Comparison of ENCODE assay signal across 9 mouse cellular contexts in the genomic region with DNA sequence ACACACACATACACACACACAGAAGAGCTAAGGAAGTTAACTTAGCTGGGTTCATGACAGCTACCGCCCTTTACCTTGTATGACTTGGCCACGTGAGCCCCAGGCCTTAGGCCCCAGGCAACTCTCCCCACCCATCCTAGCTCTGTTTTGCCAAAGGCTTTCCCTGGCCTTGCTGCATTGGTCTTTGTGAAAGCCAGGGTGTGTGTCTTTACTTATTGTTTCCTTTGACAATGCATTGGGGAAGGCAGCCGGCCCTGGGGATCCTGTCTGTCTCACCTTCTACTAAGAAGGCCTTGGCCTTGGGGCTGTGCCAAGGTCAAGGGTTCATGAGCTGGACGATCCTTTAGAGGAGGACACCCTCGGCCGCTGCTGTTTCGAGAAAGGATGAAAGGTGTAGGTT. TPM values are rescaled to one million over a fixed set of nuclear protein-coding genes. Genes with fewer than 3 reads are reported as not detected.
A peak's percentile ranks its signal among the peaks of the same experiment; 100 is the strongest.
DNase-seq lines count a peak whose midpoint lies in the region; ATAC-seq and TF ChIP-seq lines count a peak whose summit lies in the region.
"Had no signal": no experiment of that assay in that cellular context is flagged by ENCODE, and none has a peak within 500 bp of the region (broad histone marks: within the 10 kb centered on the region; RNA-seq: fewer than 3 reads in every experiment).

No protein-coding gene starts in this region.

- DNase-seq in layer of hippocampus, adult 2 months (ENCODE audit: low spot score in 2 of 2): no peak
- no peak for DNase-seq in layer of hippocampus, postnatal 10 days (ENCODE audit: low spot score in 2 of 2)
- DNase-seq in kidney, postnatal 10 days: peak; percentile 70
- no peak for DNase-seq in adrenal gland, adult 8-10 months
- no peak for DNase-seq in ovary, adult 18-20 months (ENCODE audit: low spot score)

- ATAC-seq in heart, embryonic 16.5 days (replicated peaks; ENCODE audit: extremely low read depth, insufficient read depth, low FRiP score): no peak
- ATAC-seq in neural tube, embryonic 15.5 days (ENCODE audit: low FRiP score): no peak
- no peak for ATAC-seq in liver, embryonic 12.5 days

- no peaks in the 10 kb centered on the region for H3K9me3 ChIP-seq in heart, embryonic 16.5 days (replicated peaks; ENCODE audit: control insufficient read depth, low read length)
- no peaks in the 10 kb centered on the region for H3K9me3 ChIP-seq in neural tube, embryonic 15.5 days (replicated peaks)
- no peaks in the 10 kb centered on the region for H3K9me3 ChIP-seq in liver, embryonic 12.5 days (replicated peaks)

- no peaks in the 10 kb centered on the region for H3K36me3 ChIP-seq in heart, embryonic 16.5 days (ENCODE audit: control insufficient read depth, insufficient read depth)
- no peaks in the 10 kb centered on the region for H3K36me3 ChIP-seq in neural tube, embryonic 15.5 days
- H3K36me3 ChIP-seq in liver, embryonic 12.5 days: no peaks in the 10 kb centered on the region

- TF ChIP-seq CTCF in layer of hippocampus, adult 2 months (conservative IDR thresholded peaks at IDR 0.05): no peak

- peak overlapping the region; percentile 33; the same call in 1 of the 2 replicates for H3K27ac ChIP-seq in layer of hippocampus, adult 2 months
- peak overlapping the region; percentile 86 for H3K27ac ChIP-seq in heart, embryonic 16.5 days (ENCODE audit: low read length)
- peak overlapping the region; percentile 29; the same call in 1 of the 2 replicates for H3K27ac ChIP-seq in neural tube, embryonic 15.5 days (replicated peaks)
- H3K27ac ChIP-seq in liver, embryonic 12.5 days: no peak overlapping the region

- H3K9ac ChIP-seq in heart, embryonic 16.5 days (ENCODE audit: low read length): peak overlapping the region; percentile 18
- H3K9ac ChIP-seq in neural tube, embryonic 15.5 days (replicated peaks): no peak overlapping the region
- no peak overlapping the region for H3K9ac ChIP-seq in liver, embryonic 12.5 days

- H3K27me3 ChIP-seq in heart, embryonic 16.5 days (ENCODE audit: control insufficient read depth, insufficient read depth, low read length): no peaks in the 10 kb centered on the region
- H3K27me3 ChIP-seq in neural tube, embryonic 15.5 days (replicated peaks): no peaks in the 10 kb centered on the region
- no peaks in the 10 kb centered on the region for H3K27me3 ChIP-seq in liver, embryonic 12.5 days (replicated peaks)
- H3K27me3 ChIP-seq: CH12.LX had no signal

- H3K4me1 ChIP-seq in heart, embryonic 16.5 days (ENCODE audit: control insufficient read depth, insufficient read depth, low read length): peaks cover 77% of the 10 kb centered on the region
- H3K4me1 ChIP-seq in neural tube, embryonic 15.5 days: peaks cover 68% of the 10 kb centered on the region
- peaks cover 41% of the 10 kb centered on the region for H3K4me1 ChIP-seq in liver, embryonic 12.5 days

- 47% methylated on average over 7 of the region's 7 CpGs for WGBS in heart, embryonic 16.5 days
- WGBS in neural tube, embryonic 15.5 days: 39% methylated on average over 7 of the region's 7 CpGs
- WGBS in liver, embryonic 12.5 days (ENCODE audit: insufficient replicate concordance): 70% methylated on average over 7 of the region's 7 CpGs

- no peak overlapping the region for H3K4me3 ChIP-seq in layer of hippocampus, adult 2 months
- no peak overlapping the region for H3K4me3 ChIP-seq in heart, embryonic 16.5 days (ENCODE audit: low read length)
- H3K4me3 ChIP-seq in neural tube, embryonic 15.5 days (replicated peaks): no peak overlapping the region
- no peak overlapping the region for H3K4me3 ChIP-seq in liver, embryonic 12.5 days

- no peak overlapping the region for H3K4me2 ChIP-seq in heart, embryonic 16.5 days (ENCODE audit: low read depth, low read length)
- H3K4me2 ChIP-seq in neural tube, embryonic 15.5 days: no peak overlapping the region
- H3K4me2 ChIP-seq in liver, embryonic 12.5 days: no peak overlapping the region

RNA-seq across cellular contexts. Expression of gene Trak1, which starts 38.3 kb away (rescaled TPM):
- total RNA-seq in layer of hippocampus, adult 2 months (2021): 100 to 1,000 TPM; 255 to 260 TPM
- 100 to 1,000 TPM; 207 to 210 TPM for total RNA-seq in layer of hippocampus, postnatal 10 days (2021)
- polyA plus RNA-seq in heart, embryonic 16.5 days (2015; fragmentation: Nextera tagmentation; extraction: Ambion mirVana): 42.4 and 48.9 TPM in 2 replicates
- polyA plus RNA-seq in neural tube, embryonic 15.5 days (2015; fragmentation: Nextera tagmentation; extraction: Ambion mirVana): 50.9 and 52.9 TPM in 2 replicates
- 10.3 and 11.0 TPM in 2 replicates for polyA plus RNA-seq in liver, embryonic 12.5 days (2016; fragmentation: Nextera tagmentation; extraction: Ambion mirVana)
- 10 to 100 TPM; 59.3 to 80.6 (median 74.3) TPM for total RNA-seq in adrenal gland, adult 8-10 months (2022)

RNA-seq across cellular contexts. Expression of gene Ulk4, which starts 58.6 kb away (rescaled TPM):
- total RNA-seq in layer of hippocampus, adult 2 months (2021): 1 to 10 TPM; 9.5 to 9.9 TPM
- total RNA-seq in layer of hippocampus, postnatal 10 days (2021): 1 to 10 TPM; 7.7 to 9.6 TPM
- polyA plus RNA-seq in heart, embryonic 16.5 days (2015; fragmentation: Nextera tagmentation; extraction: Ambion mirVana): 86.4 and 105 TPM in 2 replicates
- 62.5 and 71.2 TPM in 2 replicates for polyA plus RNA-seq in neural tube, embryonic 15.5 days (2015; fragmentation: Nextera tagmentation; extraction: Ambion mirVana)
- 50.8 and 52.6 TPM in 2 replicates for polyA plus RNA-seq in liver, embryonic 12.5 days (2016; fragmentation: Nextera tagmentation; extraction: Ambion mirVana)
- 1 to 10 TPM; 1.7 to 4.8 (median 2.6) TPM for total RNA-seq in adrenal gland, adult 8-10 months (2022)
